Mouse (Mus musculus) small intestine, adult 2 months (tissue): ENCODE results near the gene Dlg2.

Experiments used
- CTCF ChIP-seq: fragments of 200-500 bp; IDR thresholded peaks from 2 replicates; pipeline ENCODE4 v1.5.1; 2012; ENCODE audit warnings: low read depth, mild to moderate bottlenecking, control low read depth, inconsistent platforms, low read length, moderate library complexity, mixed read lengths; ENCODE audit not compliant: insufficient replicate concordance, insufficient read length; ENCODE audit errors: extremely low read depth
- POLR2A ChIP-seq: fragments of 200-500 bp; IDR thresholded peaks from 2 replicates; pipeline ENCODE4 v1.6.1; 2012; ENCODE audit warnings: low read depth, mild to moderate bottlenecking, control low read depth, inconsistent platforms, low read length, moderate library complexity

GRCm38 (mm10) chr7:91414150-91414549, 937.7 kb downstream of the Dlg2 start:
- TF ChIP-seq CTCF (no peak), POLR2A (no peak)
